Mouse (Mus musculus): ENCODE data around the gene Arhgap10. TPM values are rescaled to one million over a fixed set of nuclear protein-coding genes. Genes with fewer than 3 reads are reported as not detected.

Gene Arhgap10
- polyA plus RNA-seq, 1 experiment from 2014 or later: 39.1 TPM

DNA sequence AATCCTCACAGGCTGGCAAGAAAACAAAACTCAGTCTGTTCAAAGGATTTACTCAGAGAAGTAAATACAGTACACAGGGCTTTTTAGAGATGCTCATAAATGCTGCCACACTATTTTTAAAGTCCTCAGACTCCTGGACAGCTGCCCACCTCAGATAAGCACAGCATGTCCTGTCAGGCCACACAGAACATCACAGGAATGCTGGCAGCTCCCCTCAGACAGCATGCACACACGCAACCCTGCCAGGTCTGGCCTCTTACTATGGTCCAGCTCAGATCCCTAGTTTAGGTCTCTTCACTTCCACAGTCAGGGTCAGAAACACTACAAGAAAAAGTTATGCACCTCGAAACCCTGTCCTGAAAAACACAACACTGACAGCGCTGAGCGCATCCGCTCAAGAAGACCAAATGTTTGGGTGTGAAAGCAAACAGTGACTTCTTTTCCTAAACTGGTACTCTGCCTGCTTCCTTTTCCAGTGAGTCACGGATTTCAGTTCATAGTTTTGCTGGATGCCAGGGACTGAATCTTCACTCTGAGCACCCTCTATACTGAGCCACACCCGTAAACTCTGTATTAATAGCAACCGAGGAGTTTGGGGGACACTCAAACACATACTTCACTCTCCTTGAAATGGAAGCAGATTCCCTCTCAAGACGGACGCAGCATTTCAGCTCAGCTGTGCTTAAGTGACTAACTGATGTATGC is 73.4 kb downstream of the Arhgap10 start:
- Histone ChIP-seq H3K9me3 (replicated peaks) (peaks cover 7% of the 10 kb centered on the region; the same call in 1 of the 2 replicates), H3K27me3 (ENCODE audit: low read depth, poor library complexity, severe bottlenecking) (no peaks in the 10 kb centered on the region), H3K36me3 (peaks cover 28% of the 10 kb centered on the region), H3K4me1 (peaks cover 4% of the 10 kb centered on the region; the same call in 1 of the 2 replicates), H3K27ac (no peak overlapping the region), H3K4me3 (no peak overlapping the region)
- 84% methylated on average over 10 of the region's 10 CpGs for WGBS
- DNase-seq (ENCODE audit: low spot score): no peak

DNA sequence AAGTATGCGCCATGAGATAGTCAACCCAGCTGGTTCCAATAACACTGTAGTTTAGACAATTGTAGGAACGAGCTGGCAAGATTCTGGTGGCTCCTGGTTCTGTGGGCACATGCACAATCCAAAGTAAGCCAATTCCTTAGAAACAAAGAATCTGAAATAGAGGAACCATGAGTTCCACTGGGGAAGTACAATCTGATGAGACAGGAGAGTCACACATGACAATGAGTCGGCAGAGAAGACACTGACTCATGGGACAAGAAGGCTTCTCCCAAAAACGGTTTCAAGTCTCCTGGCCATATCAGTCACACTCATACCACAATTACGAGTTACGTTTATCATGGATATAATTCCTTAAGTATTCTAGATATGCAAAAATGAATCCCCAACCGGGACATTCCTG is 75.3 kb downstream of the Arhgap10 start:
- Histone ChIP-seq H3K9me3 (replicated peaks) (no peaks in the 10 kb centered on the region), H3K4me1 (peaks cover 15% of the 10 kb centered on the region), H3K27me3 (ENCODE audit: low read depth, poor library complexity, severe bottlenecking) (no peaks in the 10 kb centered on the region), H3K4me3 (no peak overlapping the region), H3K27ac (no peak overlapping the region), H3K36me3 (peaks cover 14% of the 10 kb centered on the region)
- WGBS: 89% methylated on average over 7 of the region's 7 CpGs
- no peak for DNase-seq (ENCODE audit: low spot score)

DNA sequence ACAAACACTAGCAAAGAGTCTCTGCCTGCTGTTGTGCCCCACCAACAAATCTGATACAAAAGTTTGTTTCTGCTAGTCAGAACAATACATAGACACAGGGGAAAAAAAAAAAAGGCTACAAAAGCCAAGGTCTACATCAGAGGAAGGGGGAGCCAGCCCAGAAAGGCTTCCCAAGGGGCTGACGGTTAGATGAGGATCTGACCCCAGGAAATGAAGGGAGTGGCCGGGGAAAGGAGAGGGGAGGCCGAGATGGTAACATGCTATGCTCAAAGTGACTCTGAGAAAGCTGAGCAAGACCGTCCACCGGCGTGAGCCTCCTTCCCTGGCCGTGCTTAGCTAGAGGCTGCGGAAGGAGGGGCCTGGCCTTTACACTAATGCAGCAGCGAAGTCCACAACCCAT is 76.8 kb downstream of the Arhgap10 start:
- Histone ChIP-seq H3K4me1 (peaks cover 26% of the 10 kb centered on the region), H3K27me3 (ENCODE audit: low read depth, poor library complexity, severe bottlenecking) (no peaks in the 10 kb centered on the region), H3K9me3 (replicated peaks) (no peaks in the 10 kb centered on the region), H3K36me3 (no peaks in the 10 kb centered on the region), H3K4me3 (no peak overlapping the region), H3K27ac (no peak overlapping the region)
- WGBS: 88% methylated on average over 9 of the region's 9 CpGs
- no peak for DNase-seq (ENCODE audit: low spot score)

DNA sequence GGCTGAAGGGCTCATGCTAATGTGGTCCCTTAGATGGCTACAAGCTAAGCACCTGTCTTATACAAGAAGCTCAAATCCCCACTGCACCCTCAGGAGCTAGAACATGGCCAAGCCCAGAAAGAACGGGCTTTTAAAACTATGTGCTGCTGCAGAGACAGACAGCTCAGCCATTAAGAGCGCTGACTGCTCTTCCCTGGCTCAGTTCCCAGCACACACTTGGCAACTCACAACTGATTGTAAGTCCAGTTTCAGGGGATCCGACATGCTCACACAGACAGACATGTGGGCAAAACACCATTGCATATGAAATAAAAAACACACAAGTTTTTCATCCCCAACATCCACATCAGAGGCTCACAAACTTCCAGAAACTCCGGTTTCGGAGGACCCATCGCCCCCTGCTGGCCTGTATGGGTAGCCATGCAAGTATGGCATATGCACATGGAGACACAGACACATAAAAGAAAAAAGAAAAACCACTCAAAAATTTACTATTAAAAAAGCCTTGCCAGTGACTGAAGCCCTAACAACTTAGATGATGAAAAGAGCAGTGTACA is 77.4 kb downstream of the Arhgap10 start:
- H3K9me3 ChIP-seq (replicated peaks): no peaks in the 10 kb centered on the region
- H3K4me3 ChIP-seq: no peak overlapping the region
- 87% methylated on average over 6 of the region's 6 CpGs for WGBS
- H3K4me1 ChIP-seq: peaks cover 27% of the 10 kb centered on the region
- no peak for DNase-seq (ENCODE audit: low spot score)
- no peaks in the 10 kb centered on the region for H3K36me3 ChIP-seq
- no peaks in the 10 kb centered on the region for H3K27me3 ChIP-seq (ENCODE audit: low read depth, poor library complexity, severe bottlenecking)
- H3K27ac ChIP-seq: no peak overlapping the region

DNA sequence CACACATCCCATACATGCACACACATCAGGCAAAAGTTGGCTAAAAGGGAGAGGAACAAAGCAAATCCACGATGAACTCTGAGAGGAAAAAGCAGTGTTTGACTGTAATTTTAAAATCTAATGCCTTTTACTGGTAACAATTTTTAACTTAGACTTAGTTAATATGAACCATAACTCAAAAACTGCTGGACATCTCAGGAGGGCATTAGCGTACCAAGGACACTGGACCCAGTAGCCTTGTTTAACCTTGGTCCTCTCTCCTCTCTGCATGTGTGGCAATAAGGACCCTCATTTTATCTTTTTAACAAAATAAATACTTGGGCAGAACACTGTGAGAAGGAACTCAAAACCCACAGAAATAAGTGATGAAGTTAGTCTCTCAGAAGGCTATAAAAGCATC is 78.1 kb downstream of the Arhgap10 start:
- no peak for DNase-seq (ENCODE audit: low spot score)
- Histone ChIP-seq H3K27ac (no peak overlapping the region), H3K27me3 (ENCODE audit: low read depth, poor library complexity, severe bottlenecking) (no peaks in the 10 kb centered on the region), H3K9me3 (replicated peaks) (no peaks in the 10 kb centered on the region), H3K4me1 (peaks cover 30% of the 10 kb centered on the region), H3K4me3 (no peak overlapping the region), H3K36me3 (no peaks in the 10 kb centered on the region)
- 95% methylated on average over 2 of the region's 2 CpGs for WGBS

DNA sequence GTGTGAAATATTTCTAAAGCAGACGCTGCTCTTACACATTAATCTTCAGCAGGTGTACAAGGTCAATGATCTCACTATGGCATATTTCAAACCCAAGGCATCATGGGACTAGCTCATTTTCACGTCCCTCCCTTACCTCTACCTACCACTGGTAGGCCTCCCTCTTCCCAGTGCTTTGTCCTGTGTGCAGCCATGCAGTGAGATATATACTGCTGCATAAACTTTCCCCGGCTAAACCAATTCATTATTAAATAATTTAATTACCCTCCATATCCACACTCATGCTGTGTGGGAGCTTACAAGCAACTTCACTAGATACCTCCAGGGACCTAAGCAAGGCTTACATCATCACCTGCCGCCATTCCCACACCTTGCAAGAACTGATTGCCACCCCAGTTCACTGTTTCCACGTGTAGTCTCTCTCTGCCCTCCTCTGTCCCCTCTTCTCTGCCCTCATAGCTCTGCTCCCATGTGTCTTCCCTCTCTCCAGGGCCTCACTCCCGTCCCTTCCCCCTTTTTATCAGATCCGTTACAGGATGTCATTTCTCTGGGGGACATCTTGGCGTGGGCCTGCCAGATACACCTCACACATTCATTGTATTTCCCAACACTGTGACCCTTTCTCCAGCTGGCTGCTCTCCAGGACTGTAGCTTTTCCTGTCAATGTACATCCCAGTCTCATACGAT is 79.8 kb downstream of the Arhgap10 start:
- no peak for DNase-seq (ENCODE audit: low spot score)
- WGBS: 81% methylated on average over 9 of the region's 9 CpGs
- Histone ChIP-seq H3K9me3 (replicated peaks) (no peaks in the 10 kb centered on the region), H3K27me3 (ENCODE audit: low read depth, poor library complexity, severe bottlenecking) (no peaks in the 10 kb centered on the region), H3K27ac (no peak overlapping the region), H3K4me1 (peaks cover 32% of the 10 kb centered on the region), H3K36me3 (no peaks in the 10 kb centered on the region), H3K4me3 (no peak overlapping the region)

DNA sequence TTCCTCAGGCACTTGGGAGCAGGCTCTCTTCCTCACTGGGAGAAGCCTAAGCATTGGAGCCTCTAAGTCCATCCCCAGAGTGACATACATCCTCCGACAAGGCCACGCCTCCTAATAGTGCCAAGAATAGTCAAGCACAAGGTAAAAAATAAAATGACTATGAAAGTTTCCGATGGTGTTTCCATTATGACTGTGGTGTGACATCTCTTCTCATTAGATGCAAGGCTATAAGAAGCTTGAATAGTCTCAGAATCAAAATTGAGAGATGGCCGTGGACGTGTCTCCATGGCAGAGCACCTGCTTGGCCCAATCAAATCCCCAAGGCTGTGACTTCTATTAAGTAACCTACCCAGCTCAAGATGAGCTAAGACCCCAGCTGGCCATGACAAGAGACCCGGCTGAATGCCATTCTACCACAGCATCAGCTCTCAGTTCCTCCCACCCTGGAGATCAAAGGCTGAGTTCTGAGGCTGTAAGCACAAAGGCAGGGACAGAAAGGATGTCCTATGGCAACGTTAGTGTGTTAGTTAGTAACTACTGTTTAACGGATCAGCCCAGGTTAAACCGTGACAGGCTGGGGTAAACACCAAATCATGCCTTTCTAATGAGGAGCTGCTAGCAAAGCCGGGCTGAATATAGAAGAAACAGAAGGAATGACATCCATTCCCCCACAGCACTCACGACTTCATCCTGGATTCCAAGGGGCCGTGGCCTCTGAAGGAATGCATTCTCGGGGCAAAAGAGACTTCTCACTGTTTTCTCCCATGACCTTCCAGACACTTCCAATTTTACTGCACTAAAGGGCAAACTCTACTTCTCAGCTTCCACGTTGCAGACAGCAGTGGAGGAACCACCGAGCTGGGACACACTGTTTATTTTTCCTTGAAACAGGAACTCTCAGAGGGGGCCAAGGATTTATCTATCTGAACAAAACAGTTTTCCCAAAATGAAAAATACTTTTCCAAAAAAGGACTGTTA is 81.5 kb downstream of the Arhgap10 start:
- Histone ChIP-seq H3K9me3 (replicated peaks) (no peaks in the 10 kb centered on the region), H3K27ac (no peak overlapping the region), H3K4me1 (peaks cover 41% of the 10 kb centered on the region), H3K4me3 (no peak overlapping the region), H3K36me3 (peaks cover 2% of the 10 kb centered on the region; the same call in 1 of the 2 replicates), H3K27me3 (ENCODE audit: low read depth, poor library complexity, severe bottlenecking) (no peaks in the 10 kb centered on the region)
- 39% methylated on average over 15 of the region's 15 CpGs for WGBS
- DNase-seq (ENCODE audit: low spot score): no peak

DNA sequence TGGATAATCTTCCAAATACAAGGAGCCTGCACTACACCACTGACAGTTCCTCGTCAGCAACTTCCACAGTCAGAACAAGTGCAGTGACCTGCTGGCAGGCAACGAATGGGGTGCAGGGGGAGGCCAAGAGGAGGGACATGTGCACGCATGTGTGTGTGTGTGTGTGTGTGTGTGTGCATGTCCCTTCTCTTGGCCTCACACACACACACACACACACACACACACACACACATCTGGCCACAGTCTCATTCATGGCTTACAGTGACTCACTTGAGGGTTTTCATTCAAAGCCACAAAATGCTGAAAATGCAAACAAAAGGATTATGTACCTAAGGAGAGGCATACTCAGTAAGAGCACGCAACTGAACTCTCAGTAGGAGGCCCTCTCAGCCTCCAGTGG is 84.5 kb downstream of the Arhgap10 start:
- Histone ChIP-seq H3K36me3 (peaks cover 19% of the 10 kb centered on the region; the same call in 1 of the 2 replicates), H3K27me3 (ENCODE audit: low read depth, poor library complexity, severe bottlenecking) (no peaks in the 10 kb centered on the region), H3K4me3 (no peak overlapping the region), H3K27ac (no peak overlapping the region), H3K4me1 (peaks cover 49% of the 10 kb centered on the region), H3K9me3 (replicated peaks) (no peaks in the 10 kb centered on the region)
- no peak for DNase-seq (ENCODE audit: low spot score)
- 71% methylated on average over 4 of the region's 4 CpGs for WGBS

DNA sequence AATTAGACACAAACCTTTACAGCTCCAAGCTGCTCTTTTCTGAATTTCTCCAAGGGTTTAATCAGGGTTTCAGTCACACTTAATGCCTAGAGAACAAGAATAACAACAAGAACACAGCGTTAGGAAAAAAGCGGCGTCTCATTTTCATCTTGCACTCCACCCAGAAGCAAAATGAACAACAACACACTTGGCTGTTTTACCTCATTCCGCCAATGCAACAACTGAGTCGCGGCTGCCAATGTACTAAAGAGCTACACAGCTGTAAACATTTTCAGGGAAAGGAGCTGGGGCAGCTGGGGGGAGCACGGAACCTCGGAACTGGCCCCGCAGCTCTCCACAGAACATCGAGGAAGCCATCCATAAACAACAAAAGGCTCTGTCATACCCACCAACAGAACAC is 85.0 kb downstream of the Arhgap10 start:
- Histone ChIP-seq H3K4me3 (no peak overlapping the region), H3K27ac (no peak overlapping the region), H3K27me3 (ENCODE audit: low read depth, poor library complexity, severe bottlenecking) (no peaks in the 10 kb centered on the region), H3K9me3 (replicated peaks) (no peaks in the 10 kb centered on the region), H3K36me3 (peaks cover 19% of the 10 kb centered on the region; the same call in 1 of the 2 replicates), H3K4me1 (peaks cover 47% of the 10 kb centered on the region)
- WGBS: 79% methylated on average over 10 of the region's 10 CpGs
- DNase-seq (ENCODE audit: low spot score): no peak

DNA sequence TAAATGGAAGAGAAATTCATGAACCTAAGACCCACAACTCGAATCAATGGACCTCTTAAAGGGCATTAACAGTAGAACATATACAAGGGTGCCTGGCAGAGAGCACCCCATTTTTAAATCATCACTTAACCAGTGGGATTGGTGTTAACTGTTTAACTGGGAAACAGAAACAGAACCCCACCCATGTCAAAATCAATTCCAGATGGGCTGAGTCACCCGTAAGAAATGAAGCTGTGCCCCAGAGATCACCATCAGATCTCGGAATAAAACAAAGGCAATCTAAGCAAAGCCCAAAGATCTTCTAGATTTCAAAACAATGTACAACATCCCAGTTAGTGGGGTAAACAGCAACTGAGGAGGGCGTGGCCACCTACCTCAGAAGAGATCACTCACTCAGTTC is 89.3 kb downstream of the Arhgap10 start:
- no peak overlapping the region for H3K27ac ChIP-seq
- H3K9me3 ChIP-seq (replicated peaks): no peaks in the 10 kb centered on the region
- DNase-seq (ENCODE audit: low spot score): no peak
- peaks cover 45% of the 10 kb centered on the region for H3K36me3 ChIP-seq
- no peaks in the 10 kb centered on the region for H3K27me3 ChIP-seq (ENCODE audit: low read depth, poor library complexity, severe bottlenecking)
- WGBS: 53% methylated on average over 4 of the region's 4 CpGs
- peaks cover 31% of the 10 kb centered on the region for H3K4me1 ChIP-seq
- no peak overlapping the region for H3K4me3 ChIP-seq

DNA sequence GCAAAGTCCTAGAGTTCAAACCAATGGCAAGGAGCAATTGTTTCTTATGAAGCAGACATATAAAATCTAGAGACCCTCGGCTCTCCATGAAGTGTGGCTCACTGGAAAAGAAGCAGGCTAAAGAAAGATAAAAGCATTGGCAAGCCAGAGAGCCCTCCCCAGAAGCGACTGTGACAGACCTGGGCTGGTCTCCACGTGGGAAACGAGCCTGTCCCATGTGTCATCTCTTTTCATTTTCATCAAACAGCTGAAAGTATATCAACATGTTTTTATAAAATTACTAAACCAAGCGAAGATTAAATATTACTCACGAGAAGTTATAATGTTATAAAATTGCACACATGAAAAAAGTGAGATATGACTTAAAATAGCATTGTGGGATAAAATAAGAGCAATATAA is 89.7 kb downstream of the Arhgap10 start:
- Histone ChIP-seq H3K9me3 (replicated peaks) (no peaks in the 10 kb centered on the region), H3K36me3 (peaks cover 49% of the 10 kb centered on the region), H3K27ac (no peak overlapping the region), H3K27me3 (ENCODE audit: low read depth, poor library complexity, severe bottlenecking) (no peaks in the 10 kb centered on the region), H3K4me3 (no peak overlapping the region), H3K4me1 (peaks cover 30% of the 10 kb centered on the region)
- 80% methylated on average over 6 of the region's 6 CpGs for WGBS
- no peak for DNase-seq (ENCODE audit: low spot score)

DNA sequence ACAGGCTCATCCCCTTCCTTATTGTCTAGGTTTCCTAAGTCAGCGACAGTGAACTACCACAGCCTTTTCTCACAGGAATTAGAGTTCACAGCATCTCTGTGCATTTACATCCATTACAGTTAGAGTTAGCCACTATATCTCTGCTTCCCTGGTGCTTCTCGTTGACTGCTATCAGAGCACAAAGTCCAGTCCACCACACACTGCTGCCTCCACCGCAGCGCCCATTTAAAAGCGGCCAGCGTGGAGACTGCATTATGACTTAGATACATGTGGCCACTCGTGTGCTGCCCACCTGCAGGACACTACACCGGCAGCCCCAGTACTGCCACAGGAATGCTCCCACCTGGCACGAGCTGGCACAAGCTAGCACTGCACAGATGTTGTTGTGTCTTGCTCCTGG is 90.3 kb downstream of the Arhgap10 start:
- WGBS: 95% methylated on average over 9 of the region's 9 CpGs
- H3K27me3 ChIP-seq (ENCODE audit: low read depth, poor library complexity, severe bottlenecking): no peaks in the 10 kb centered on the region
- no peak for DNase-seq (ENCODE audit: low spot score)
- peaks cover 55% of the 10 kb centered on the region for H3K36me3 ChIP-seq
- H3K4me3 ChIP-seq: no peak overlapping the region
- H3K9me3 ChIP-seq (replicated peaks): no peaks in the 10 kb centered on the region
- no peak overlapping the region for H3K27ac ChIP-seq
- H3K4me1 ChIP-seq: peaks cover 25% of the 10 kb centered on the region
